Mouse (Mus musculus) urinary bladder, postnatal 25 days (tissue): ENCODE measurements around the gene Haghl.
A peak's percentile ranks its signal among the peaks of the same experiment; 100 is the strongest.

Experiments
- DNase-seq: peaks from one replicate; pipeline ENCODE4 v3.0.0; 2022; ENCODE audit warnings: low spot score

Haghl gene

DNA sequence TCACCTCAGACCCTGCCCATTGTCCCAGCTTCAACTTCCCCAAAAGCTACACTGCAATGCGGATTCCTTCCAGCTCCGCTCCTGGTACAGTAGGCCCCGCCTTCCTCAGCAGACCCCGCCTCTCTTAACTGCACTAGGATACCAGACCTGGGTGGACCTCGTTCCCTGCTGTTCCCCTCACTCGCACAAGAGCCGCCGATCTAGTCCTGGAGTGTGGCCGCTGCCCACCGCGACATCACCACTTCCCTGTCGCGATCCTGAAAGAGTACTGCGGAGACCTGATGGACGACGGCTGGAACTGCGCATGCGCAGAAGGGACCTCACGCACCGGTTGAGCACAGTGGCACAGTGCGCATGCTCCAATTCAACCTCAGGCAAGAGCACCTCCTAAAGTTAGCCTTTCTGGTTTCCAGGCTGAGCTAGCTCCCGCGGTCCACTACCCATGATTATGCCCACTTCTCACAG is at the start of gene Haghl:
Gene Haghl, minus strand, starts transcription at position 393 of the 465 bp plus-strand sequence.
- peak; percentile 94 for DNase-seq

DNA sequence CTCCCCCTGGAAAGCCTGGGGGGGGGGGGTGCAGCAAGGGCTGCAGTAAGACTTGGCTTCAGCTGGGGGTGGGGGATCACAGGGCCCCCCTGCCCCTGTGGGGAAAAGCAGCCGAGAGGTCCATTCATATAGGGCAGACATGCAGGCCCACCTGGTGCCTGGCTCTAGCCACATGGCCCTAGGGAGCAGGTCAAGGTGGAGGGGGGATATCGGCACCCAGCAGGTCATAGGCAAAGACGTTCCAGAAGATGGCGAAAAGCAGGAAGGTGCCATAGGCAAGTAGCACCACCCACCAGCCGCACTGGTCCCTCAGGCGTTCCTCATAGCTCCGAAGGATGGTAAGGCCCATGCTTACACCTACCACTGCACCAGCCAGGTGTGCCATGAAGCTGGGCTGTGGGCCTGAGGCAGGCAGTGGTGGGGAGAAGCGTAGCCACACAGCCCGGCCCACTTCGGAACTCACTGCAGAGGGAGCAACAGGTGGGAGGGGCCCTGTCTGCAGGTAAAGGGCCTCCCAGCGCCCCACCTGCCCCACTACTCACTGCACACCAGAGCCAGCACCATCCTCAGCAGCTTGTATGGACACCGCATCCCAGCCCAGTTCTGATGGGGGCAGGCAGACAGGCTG is 49.2 kb upstream of the Haghl start:
- no peak for DNase-seq

DNA sequence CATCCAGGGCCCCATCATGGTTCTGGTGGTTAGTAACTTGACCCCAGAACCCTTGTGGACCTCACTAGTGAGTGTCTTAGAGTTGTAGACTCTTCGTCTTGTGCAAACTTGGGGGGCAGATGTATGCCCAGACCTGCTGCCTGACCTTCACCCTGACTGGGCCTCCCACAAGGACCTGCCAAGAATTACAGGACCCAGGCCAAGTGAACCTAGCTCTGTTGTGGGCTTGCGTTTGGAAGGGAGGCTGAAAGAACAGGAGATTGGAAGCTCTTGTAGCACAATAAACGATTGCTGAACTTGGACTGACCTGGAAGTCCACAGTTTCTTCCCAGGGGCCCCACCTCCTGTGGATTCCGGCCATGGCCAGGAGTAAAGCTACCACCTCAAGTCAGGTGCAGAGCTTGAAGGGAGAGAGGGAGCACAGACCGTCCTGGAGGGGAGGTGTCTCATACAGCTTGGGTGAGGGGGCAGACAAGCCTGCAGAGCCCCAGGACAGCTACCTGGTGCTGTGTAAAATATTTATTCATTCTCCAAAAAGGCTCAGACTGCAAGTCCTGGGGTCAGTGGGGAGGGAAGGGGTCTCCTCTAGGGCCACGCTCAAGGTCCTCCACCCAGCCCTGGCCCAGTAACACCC is 48.6 kb upstream of the Haghl start:
- DNase-seq = no peak

DNA sequence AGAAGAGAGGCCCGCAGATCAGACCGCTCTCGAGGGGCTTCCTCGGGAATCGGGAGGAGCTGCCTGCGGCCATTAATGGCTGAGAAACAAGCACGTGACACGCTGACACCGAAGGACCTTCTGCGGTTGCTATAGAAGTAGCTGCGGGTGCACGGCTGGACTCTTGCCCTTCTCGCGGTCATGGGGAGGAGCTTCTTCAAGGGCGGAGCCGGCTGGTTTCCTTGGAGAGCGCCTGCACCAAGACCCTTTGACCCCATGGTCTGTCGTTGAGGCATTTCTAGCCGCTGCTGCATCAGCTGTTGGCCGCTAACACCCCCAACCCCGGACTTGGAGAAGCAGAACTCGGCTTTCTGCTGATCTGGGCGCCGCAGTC is 47.8 kb upstream of the Haghl start, which contains the start of gene Stub1:
Gene Stub1, minus strand, starts transcription at position 114 of the 373 bp plus-strand sequence.
- peak; percentile 82 for DNase-seq

DNA sequence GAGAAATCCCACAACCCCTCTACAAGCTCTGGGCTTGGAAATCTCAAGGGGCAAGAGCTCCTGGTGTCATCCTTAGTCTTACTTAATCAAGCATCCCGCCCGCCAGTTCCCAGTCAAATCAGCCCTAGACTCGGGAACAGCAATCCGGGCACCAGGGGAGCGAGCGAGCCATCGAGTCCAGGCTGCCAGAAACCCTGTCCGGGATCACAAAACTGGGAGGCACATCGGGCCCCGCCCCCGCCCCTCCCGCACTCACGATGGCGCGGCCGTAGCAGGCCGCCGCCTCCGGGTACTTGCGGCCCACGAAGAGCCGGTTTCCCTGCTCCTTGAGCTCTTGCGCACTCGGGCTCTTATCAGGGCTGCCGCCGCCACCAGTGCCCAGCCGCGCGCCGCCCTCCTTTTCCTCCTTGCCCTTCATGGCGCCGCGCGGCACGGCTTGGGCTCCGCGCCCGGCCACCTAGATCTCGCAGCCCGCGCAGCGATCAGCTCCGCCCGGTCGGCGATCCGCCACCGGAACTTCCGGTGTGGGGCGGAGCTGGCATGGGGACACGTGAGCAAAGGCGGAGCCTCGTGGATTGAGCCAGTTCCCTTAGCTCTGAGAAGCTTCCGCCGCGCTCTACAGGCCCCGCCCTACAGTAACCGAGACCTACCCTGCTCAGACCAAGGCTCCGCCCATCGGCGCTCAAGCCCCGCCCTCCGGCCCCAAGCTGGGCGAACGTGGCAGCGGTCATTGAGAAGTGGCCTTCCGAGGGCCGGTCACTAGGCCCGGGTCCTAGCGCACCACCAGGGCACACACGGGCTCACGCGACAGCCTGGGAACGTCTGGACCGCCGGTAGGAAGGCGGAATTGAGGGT is 47.2 kb upstream of the Haghl start:
- peak; percentile 99 for DNase-seq

GRCm38 (mm10) chr17:25831451-25832281 is 46.2 kb upstream of the Haghl start:
- DNase-seq = no peak

DNA sequence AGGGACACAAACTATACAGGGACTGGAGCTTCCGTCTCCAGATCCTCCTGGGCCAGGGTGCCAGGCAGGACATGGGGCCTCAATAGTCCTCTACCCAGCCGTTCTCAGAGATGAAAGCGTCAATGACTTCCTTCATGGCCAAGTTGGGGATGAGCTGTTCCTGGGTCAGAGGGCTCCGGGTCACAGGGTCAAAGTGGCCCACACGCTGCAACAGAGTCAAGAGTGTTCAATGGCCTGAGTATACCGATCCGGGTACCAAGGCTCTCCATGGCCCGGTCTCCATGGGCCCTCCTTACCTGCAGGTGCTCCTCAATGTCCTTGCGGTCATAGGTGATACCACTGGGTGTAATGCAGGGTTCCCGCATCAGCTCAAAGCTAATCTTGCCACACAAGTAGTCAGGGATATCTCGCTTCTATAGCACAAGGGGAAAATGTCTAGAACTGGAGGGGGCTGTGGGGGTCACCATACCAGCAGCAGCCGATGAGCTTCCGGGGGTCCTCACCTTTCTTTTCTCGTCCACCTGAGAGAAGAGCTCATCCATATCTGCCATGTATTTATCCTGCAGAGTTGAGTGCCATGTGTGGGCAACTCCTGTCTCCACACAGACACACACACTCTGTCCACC is 45.4 kb upstream of the Haghl start:
- no peak for DNase-seq

GRCm38 (mm10) chr17:25830200-25830753 is 44.8 kb upstream of the Haghl start:
- DNase-seq = no peak

- no peak for DNase-seq
These were observed 44.1 kb upstream of the Haghl start for GRCm38 (mm10) chr17:25829558-25830017.

DNA sequence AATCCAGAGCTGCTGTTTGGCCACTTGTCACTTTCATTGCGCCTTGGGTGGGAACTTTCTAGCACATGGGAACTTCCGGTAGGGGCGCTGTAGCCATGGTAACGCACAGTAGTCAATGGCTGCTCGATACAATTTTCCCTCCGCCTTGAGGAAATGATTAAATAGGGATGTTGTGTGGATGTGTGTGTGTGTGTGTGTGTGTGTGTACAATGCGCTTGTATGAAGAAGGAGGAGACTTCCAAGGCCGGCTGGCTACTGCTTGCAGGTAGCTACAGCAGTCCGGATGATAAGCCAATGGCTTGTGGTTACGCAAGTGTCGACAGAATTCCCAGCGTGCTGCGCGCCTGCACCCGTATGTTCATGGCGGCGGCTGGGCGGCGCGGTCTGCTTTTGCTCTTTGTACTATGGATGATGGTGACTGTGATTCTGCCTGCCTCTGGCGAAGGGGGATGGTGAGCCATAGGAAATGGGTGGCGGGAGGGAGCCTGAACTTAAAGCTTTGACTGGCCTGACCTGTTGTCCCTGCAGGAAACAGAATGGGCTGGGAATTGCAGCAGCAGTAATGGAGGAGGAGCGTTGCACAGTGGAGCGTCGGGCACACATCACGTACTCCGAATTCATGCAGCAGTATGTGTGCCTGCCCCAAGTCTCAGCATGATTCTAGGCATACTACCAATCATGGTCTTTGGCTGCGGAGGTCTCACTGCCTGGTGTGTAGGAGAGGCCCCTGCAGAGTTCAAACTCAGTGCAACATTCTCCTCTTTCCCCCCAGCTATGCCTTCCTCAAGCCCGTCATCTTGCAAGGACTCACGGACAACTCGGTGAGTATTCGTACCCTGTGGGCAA is 43.5 kb upstream of the Haghl start, which contains the start of gene Jmjd8:
Gene Jmjd8, plus strand, starts transcription at position 156 of the 846 bp plus-strand sequence.
- peak; percentile 64 for DNase-seq

- DNase-seq = no peak
These were observed 42.7 kb upstream of the Haghl start for GRCm38 (mm10) chr17:25828223-25828594.

- DNase-seq = no peak
These were observed 42.2 kb upstream of the Haghl start for GRCm38 (mm10) chr17:25827546-25828222.

GRCm38 (mm10) chr17:25827011-25827410 is 41.5 kb upstream of the Haghl start:
- no peak for DNase-seq

- DNase-seq = no peak
These were observed 40.6 kb upstream of the Haghl start for GRCm38 (mm10) chr17:25825984-25826570.

GRCm38 (mm10) chr17:25825311-25825710 is 39.8 kb upstream of the Haghl start:
- DNase-seq = no peak

DNA sequence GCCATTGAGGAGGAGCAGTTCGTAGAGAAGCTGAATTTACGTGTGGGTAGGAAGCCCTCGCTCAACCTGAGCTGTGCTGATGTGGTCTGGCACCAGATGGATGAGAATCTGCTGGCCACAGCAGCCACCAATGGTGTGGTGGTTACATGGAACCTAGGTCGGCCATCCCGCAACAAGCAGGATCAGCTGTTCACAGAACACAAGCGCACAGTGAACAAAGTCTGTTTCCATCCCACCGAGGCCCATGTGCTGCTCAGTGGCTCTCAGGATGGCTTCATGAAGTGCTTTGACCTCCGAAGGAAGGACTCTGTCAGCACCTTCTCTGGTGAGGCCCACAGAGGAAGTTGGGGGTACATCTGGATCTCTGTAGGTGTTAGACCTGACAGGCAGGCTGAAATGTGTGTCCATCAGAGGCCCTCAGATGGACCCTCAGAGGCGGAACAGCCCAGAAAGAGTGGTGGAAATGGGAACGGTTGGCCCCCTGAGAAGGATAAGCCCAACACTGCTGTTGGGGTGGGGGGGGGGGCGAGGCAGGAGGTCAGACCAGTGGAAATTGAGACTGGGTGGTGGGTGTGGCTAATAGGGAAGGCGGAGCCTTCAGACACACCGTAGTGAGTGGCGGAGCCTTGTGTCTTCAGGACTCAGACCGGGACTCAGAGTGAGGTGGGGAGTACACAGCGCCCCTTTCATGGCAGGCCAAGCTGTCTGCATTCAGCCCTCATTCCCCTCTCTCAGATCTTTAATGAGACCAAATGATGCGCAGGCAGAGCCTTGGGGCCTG is 39.1 kb upstream of the Haghl start:
- no peak for DNase-seq

DNA sequence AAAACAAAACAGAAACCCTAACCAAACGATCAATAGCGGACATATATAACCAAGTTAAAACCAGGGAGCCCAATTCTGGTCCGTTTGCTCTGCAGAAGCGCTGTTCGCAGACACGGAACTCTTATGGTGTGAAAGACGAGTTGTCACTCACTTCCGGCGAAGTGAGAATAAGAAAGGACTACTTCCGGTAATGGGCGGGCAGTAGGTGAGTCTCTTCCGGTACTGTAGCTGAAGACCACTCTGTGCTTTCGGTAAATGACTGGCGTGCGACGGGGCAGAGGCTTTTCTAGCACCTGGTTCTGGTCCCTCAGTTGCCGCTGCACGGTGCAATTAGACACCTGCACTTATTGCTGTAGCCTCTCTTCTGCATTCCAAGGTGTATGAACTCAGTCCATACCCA is 38.0 kb upstream of the Haghl start, which contains the start of gene Wdr24:
Gene Wdr24, plus strand, starts transcription at position 176 of the 400 bp plus-strand sequence.
- DNase-seq = peak; percentile 65
